ENCODE assay signal across 13 mouse cellular contexts in the genomic region with DNA sequence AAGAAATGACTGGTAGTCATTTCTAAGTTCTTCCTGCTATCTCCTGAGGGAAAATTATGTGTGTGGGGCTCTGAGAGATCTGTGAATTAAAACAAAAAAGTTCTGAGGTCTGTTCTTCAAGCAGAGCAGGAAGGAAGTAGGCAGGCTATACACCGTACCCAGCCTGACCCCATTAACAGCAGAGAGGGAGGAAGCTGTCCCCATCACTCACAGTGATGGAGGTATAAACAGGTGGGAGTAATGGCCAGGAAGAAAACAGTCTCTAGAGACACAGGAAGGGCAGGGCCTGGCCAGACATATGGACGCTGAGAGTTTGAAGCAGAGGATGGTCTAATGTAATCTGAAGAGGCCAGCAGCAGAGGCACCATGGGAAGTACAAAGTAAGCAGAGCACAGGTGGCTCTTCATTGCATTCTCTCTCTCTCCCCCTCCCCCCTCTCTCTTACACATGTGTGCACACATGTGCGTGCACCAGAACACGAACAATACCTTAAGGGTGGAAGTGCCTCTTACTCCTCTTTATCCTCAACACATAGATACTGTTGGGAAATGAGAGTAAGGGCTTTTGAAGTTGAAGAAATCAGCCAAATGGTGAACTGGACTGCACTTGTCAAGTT.
"Had no signal": no experiment of that assay in that cellular context is flagged by ENCODE, and none has a peak within 500 bp of the region (broad histone marks: within the 10 kb centered on the region; RNA-seq: fewer than 3 reads in every experiment).

No protein-coding gene starts in this region.

- H3K4me2 ChIP-seq: limb, embryonic 13.5 days; lung, embryonic 15.5 days; midbrain, embryonic 13.5 days had no signal

- ATAC-seq: hindbrain, postnatal 0 days; midbrain, embryonic 13.5 days had no signal

- H3K9ac ChIP-seq: limb, embryonic 13.5 days; liver, embryonic 14.5 days; lung, embryonic 15.5 days; midbrain, embryonic 13.5 days had no signal

- H3K27me3 ChIP-seq: limb, embryonic 13.5 days; lung, embryonic 15.5 days; midbrain, embryonic 13.5 days had no signal

- H3K9me3 ChIP-seq: limb, embryonic 13.5 days; lung, embryonic 15.5 days; midbrain, embryonic 13.5 days had no signal

- H3K4me1 ChIP-seq: limb, embryonic 13.5 days; lung, embryonic 15.5 days; midbrain, embryonic 13.5 days had no signal

- H3K27ac ChIP-seq: hindbrain, postnatal 0 days; kidney, postnatal 0 days; limb, embryonic 13.5 days; liver, embryonic 14.5 days; lung, embryonic 15.5 days; midbrain, embryonic 13.5 days had no signal

- H3K4me3 ChIP-seq: limb, embryonic 13.5 days; lung, embryonic 15.5 days; midbrain, embryonic 13.5 days had no signal

- H3K36me3 ChIP-seq: limb, embryonic 13.5 days; lung, embryonic 15.5 days; midbrain, embryonic 13.5 days had no signal

- DNase-seq: kidney, adult 11 months; kidney, adult 9 months; kidney, postnatal 36 days; layer of hippocampus, adult 9-11 months; left cerebral cortex, postnatal 4 days; right cerebral cortex, adult 18-20 months; right cerebral cortex, postnatal 25 days had no signal
